Comparison of ENCODE assay signal across 26 mouse cellular contexts in the genomic region with DNA sequence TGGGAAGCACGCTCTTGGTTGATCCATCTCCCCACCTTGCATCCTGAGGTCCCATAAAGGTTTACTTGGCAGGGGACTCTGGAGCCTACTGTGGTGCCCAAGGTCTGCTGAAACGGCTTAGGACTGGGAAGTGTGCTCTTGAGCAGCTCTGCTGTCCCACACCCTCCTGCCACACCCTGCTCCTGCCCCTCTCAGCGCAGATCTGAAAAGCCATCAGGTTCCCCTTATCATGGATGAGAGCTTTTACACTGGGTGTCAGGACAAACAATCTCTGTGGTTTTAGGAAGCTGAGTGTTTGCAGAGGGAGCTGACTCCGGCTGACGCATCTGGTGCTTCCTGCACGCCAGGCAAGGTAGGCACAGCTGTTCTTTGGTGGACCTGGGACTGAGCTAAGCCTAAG. TPM values are rescaled to one million over a fixed set of nuclear protein-coding genes. Genes with fewer than 3 reads are reported as not detected.
DNase-seq lines count a peak whose midpoint lies in the region; ATAC-seq and TF ChIP-seq lines count a peak whose summit lies in the region.
"Had no signal": no experiment of that assay in that cellular context is flagged by ENCODE, and none has a peak within 500 bp of the region (broad histone marks: within the 10 kb centered on the region; RNA-seq: fewer than 3 reads in every experiment).

No protein-coding gene starts in this region.

- no peak for TF ChIP-seq POLR2A in kidney, adult 2 months (IDR thresholded peaks at IDR 0.05; ENCODE audit: low read depth, low read length)

- no peak overlapping the region for H3K4me3 ChIP-seq in stomach, embryonic 15.5 days (replicated peaks)
- no peak overlapping the region for H3K4me3 ChIP-seq in stomach, postnatal 0 days (ENCODE audit: low read depth, low read length)
- H3K4me3 ChIP-seq in liver, embryonic 16.5 days (ENCODE audit: low read depth, low read length) = no peak overlapping the region
- no peak overlapping the region for H3K4me3 ChIP-seq in kidney, adult 2 months (ENCODE audit: insufficient read depth, low read depth, low read length)
- H3K4me3 ChIP-seq in kidney, embryonic 16.5 days (ENCODE audit: low read length) = no peak overlapping the region
- H3K4me3 ChIP-seq: embryonic facial prominence, embryonic 10.5 days; forebrain, embryonic 12.5 days; heart, embryonic 15.5 days; hindbrain, embryonic 13.5 days; limb, embryonic 13.5 days; lung, embryonic 15.5 days; midbrain, embryonic 10.5 days; myocyte had no signal

- ATAC-seq in stomach, embryonic 15.5 days (ENCODE audit: insufficient read depth, low FRiP score, low read depth) = 0 out of 2 replicates have a peak, but pooled peaks have one; percentile 30
- no peak for ATAC-seq in stomach, postnatal 0 days (ENCODE audit: low FRiP score, low TSS enrichment)
- ATAC-seq in liver, embryonic 16.5 days (ENCODE audit: low read depth) = peak; percentile 85
- ATAC-seq in kidney, embryonic 16.5 days (ENCODE audit: low FRiP score, low TSS enrichment) = no peak
- ATAC-seq: inflammation-experienced regulatory T-cells, adult 6 months; midbrain, embryonic 16.5 days had no signal

- H3K4me1 ChIP-seq in stomach, embryonic 15.5 days = peaks cover 6% of the 10 kb centered on the region; the same call in 1 of the 2 replicates
- no peaks in the 10 kb centered on the region for H3K4me1 ChIP-seq in stomach, postnatal 0 days (replicated peaks; ENCODE audit: control insufficient read depth, insufficient read depth)
- H3K4me1 ChIP-seq in liver, embryonic 16.5 days (ENCODE audit: control insufficient read depth, low read depth, low read length) = peaks cover 17% of the 10 kb centered on the region
- no peaks in the 10 kb centered on the region for H3K4me1 ChIP-seq in kidney, adult 2 months (ENCODE audit: control insufficient read depth, insufficient read depth, low read length)
- H3K4me1 ChIP-seq in kidney, embryonic 16.5 days (ENCODE audit: insufficient read depth, low read length) = peaks cover 6% of the 10 kb centered on the region; the same call in 1 of the 2 replicates

- H3K27me3 ChIP-seq in stomach, embryonic 15.5 days (replicated peaks) = no peaks in the 10 kb centered on the region
- no peaks in the 10 kb centered on the region for H3K27me3 ChIP-seq in stomach, postnatal 0 days (ENCODE audit: control insufficient read depth, insufficient read depth, low read length)
- H3K27me3 ChIP-seq in liver, embryonic 16.5 days (ENCODE audit: control insufficient read depth, insufficient read depth, low read depth, low read length) = no peaks in the 10 kb centered on the region
- H3K27me3 ChIP-seq in kidney, adult 2 months (replicated peaks; ENCODE audit: control insufficient read depth, insufficient read depth, low read length) = no peaks in the 10 kb centered on the region
- no peaks in the 10 kb centered on the region for H3K27me3 ChIP-seq in kidney, embryonic 16.5 days (ENCODE audit: insufficient read depth, low read length)
- H3K27me3 ChIP-seq: forebrain, embryonic 12.5 days; heart, embryonic 15.5 days; hindbrain, embryonic 13.5 days; limb, embryonic 13.5 days; lung, embryonic 15.5 days had no signal

- no peak for TF ChIP-seq CTCF in stomach, postnatal 0 days (IDR thresholded peaks at IDR 0.05; ENCODE audit: low read depth)
- no peak for TF ChIP-seq CTCF in kidney, adult 2 months (conservative IDR thresholded peaks at IDR 0.05; ENCODE audit: insufficient read depth, insufficient read length, low read depth, low read length)

- 84% methylated on average over 6 of the region's 6 CpGs for WGBS in stomach, embryonic 15.5 days
- WGBS in stomach, postnatal 0 days = 81% methylated on average over 6 of the region's 6 CpGs
- 45% methylated on average over 6 of the region's 6 CpGs for WGBS in liver, embryonic 16.5 days (ENCODE audit: insufficient replicate concordance)
- 98% methylated on average over 6 of the region's 6 CpGs for WGBS in kidney, adult 2 months
- WGBS in kidney, embryonic 16.5 days = 92% methylated on average over 6 of the region's 6 CpGs

- no peaks in the 10 kb centered on the region for H3K9me3 ChIP-seq in stomach, embryonic 15.5 days
- no peaks in the 10 kb centered on the region for H3K9me3 ChIP-seq in stomach, postnatal 0 days (ENCODE audit: control insufficient read depth, low read length)
- H3K9me3 ChIP-seq in liver, embryonic 16.5 days (replicated peaks; ENCODE audit: control insufficient read depth, low read length) = no peaks in the 10 kb centered on the region
- no peaks in the 10 kb centered on the region for H3K9me3 ChIP-seq in kidney, embryonic 16.5 days (ENCODE audit: low read length)
- H3K9me3 ChIP-seq: embryonic facial prominence, embryonic 10.5 days; forebrain, embryonic 12.5 days; heart, embryonic 15.5 days; hindbrain, embryonic 13.5 days; limb, embryonic 13.5 days; lung, embryonic 15.5 days; midbrain, embryonic 10.5 days had no signal

- no peak for TF ChIP-seq EP300 in stomach, postnatal 0 days (optimal IDR thresholded peaks at IDR 0.05)

- no peak for DNase-seq in stomach, postnatal 0 days (ENCODE audit: low spot score)
- DNase-seq in liver = peak; percentile 58
- DNase-seq in kidney, adult 2 months = no peak
- DNase-seq in gastrocnemius, adult 8-10 months (ENCODE audit: low spot score in 2 of 2) = no peak
- DNase-seq: adrenal gland, postnatal 36 days; cerebellum, adult 11 months; heart, postnatal 36 days; kidney, adult 9 months; kidney, postnatal 36 days; layer of hippocampus, postnatal 36 days; lung, postnatal 4 days; thymus, adult 2 months had no signal

- no peak overlapping the region for H3K9ac ChIP-seq in stomach, embryonic 15.5 days
- H3K9ac ChIP-seq in stomach, postnatal 0 days (ENCODE audit: low read length) = no peak overlapping the region
- H3K9ac ChIP-seq in liver, embryonic 16.5 days (ENCODE audit: low read depth, low read length) = no peak overlapping the region
- H3K9ac ChIP-seq in kidney, embryonic 16.5 days (replicated peaks; ENCODE audit: low read length) = no peak overlapping the region
- H3K9ac ChIP-seq: forebrain, embryonic 12.5 days; heart, embryonic 15.5 days; hindbrain, embryonic 13.5 days; limb, embryonic 13.5 days; lung, embryonic 15.5 days had no signal

- peaks cover 77% of the 10 kb centered on the region for H3K36me3 ChIP-seq in stomach, embryonic 15.5 days
- peaks cover 45% of the 10 kb centered on the region for H3K36me3 ChIP-seq in stomach, postnatal 0 days (ENCODE audit: control insufficient read depth, insufficient read depth, low read length)
- H3K36me3 ChIP-seq in liver, embryonic 16.5 days (ENCODE audit: control insufficient read depth, insufficient read depth) = peaks cover 74% of the 10 kb centered on the region
- H3K36me3 ChIP-seq in kidney, adult 2 months (ENCODE audit: control insufficient read depth, insufficient read depth, low read length) = peaks cover 11% of the 10 kb centered on the region
- H3K36me3 ChIP-seq in kidney, embryonic 16.5 days (ENCODE audit: insufficient read depth, low read length) = peaks cover 91% of the 10 kb centered on the region

- H3K27ac ChIP-seq in stomach, embryonic 15.5 days = no peak overlapping the region
- H3K27ac ChIP-seq in stomach, postnatal 0 days (replicated peaks) = no peak overlapping the region
- H3K27ac ChIP-seq in liver, embryonic 16.5 days (ENCODE audit: low read length) = no peak overlapping the region
- H3K27ac ChIP-seq in kidney, adult 2 months (ENCODE audit: insufficient read depth, low read depth, low read length) = no peak overlapping the region
- no peak overlapping the region for H3K27ac ChIP-seq in kidney, embryonic 16.5 days (ENCODE audit: low read length)
- H3K27ac ChIP-seq: embryonic facial prominence, embryonic 10.5 days; forebrain, embryonic 12.5 days; heart, embryonic 15.5 days; hindbrain, embryonic 13.5 days; limb, embryonic 13.5 days; lung, embryonic 15.5 days; midbrain, embryonic 10.5 days had no signal

- no peak overlapping the region for H3K4me2 ChIP-seq in stomach, embryonic 15.5 days
- no peak overlapping the region for H3K4me2 ChIP-seq in stomach, postnatal 0 days (replicated peaks; ENCODE audit: low read depth)
- peak overlapping the region; percentile 10; the same call in 1 of the 2 replicates for H3K4me2 ChIP-seq in liver, embryonic 16.5 days (ENCODE audit: low read depth, low read length)
- H3K4me2 ChIP-seq in kidney, embryonic 16.5 days (replicated peaks; ENCODE audit: low read depth, low read length) = no peak overlapping the region
- H3K4me2 ChIP-seq: forebrain, embryonic 12.5 days; heart, embryonic 15.5 days; hindbrain, embryonic 13.5 days; limb, embryonic 13.5 days; lung, embryonic 15.5 days had no signal

RNA-seq across cellular contexts. Expression of a gene that starts 7.0 kb away (rescaled TPM):
- 63.0 and 66.1 TPM in 2 replicates for polyA plus RNA-seq in stomach, embryonic 15.5 days (2015; fragmentation: Nextera tagmentation; extraction: Ambion mirVana)
- polyA plus RNA-seq in stomach, postnatal 0 days (2015; fragmentation: Nextera tagmentation; extraction: Ambion mirVana) = 23.5 and 23.6 TPM in 2 replicates
- polyA plus RNA-seq in liver, embryonic 16.5 days (2015; fragmentation: Nextera tagmentation; extraction: Ambion mirVana) = 22.1 and 24.2 TPM in 2 replicates
- polyA plus RNA-seq in kidney, adult 2 months (2012; rRNA removed) = 22.7 and 24.3 TPM in 2 replicates
- total RNA-seq in gastrocnemius, adult 8-10 months (2022) = 10 to 100 TPM; 10.9 to 20.3 (median 15.6) TPM
- polyA plus RNA-seq in kidney, embryonic 16.5 days (2015; fragmentation: Nextera tagmentation; extraction: Ambion mirVana) = 89.5 and 94.4 TPM in 2 replicates

RNA-seq across cellular contexts. Expression of a gene that starts 10.1 kb away (rescaled TPM):
- polyA plus RNA-seq in stomach, embryonic 15.5 days (2015; fragmentation: Nextera tagmentation; extraction: Ambion mirVana) = 46.5 and 48.5 TPM in 2 replicates
- polyA plus RNA-seq in stomach, postnatal 0 days (2015; fragmentation: Nextera tagmentation; extraction: Ambion mirVana) = 34.2 and 40.2 TPM in 2 replicates
- 11.2 and 12.7 TPM in 2 replicates for polyA plus RNA-seq in liver, embryonic 16.5 days (2015; fragmentation: Nextera tagmentation; extraction: Ambion mirVana)
- polyA plus RNA-seq in kidney, adult 2 months (2012; rRNA removed) = 16.2 and 20.8 TPM in 2 replicates
- 10 to 100 TPM; 27.9 to 33.0 (median 30.8) TPM for total RNA-seq in gastrocnemius, adult 8-10 months (2022)
- 64.1 and 71.7 TPM in 2 replicates for polyA plus RNA-seq in kidney, embryonic 16.5 days (2015; fragmentation: Nextera tagmentation; extraction: Ambion mirVana)

RNA-seq across cellular contexts. Expression of a gene that starts 15.0 kb away (rescaled TPM):
- polyA plus RNA-seq in stomach, embryonic 15.5 days (2015; fragmentation: Nextera tagmentation; extraction: Ambion mirVana) = 25.0 and 29.5 TPM in 2 replicates
- 15.8 and 16.1 TPM in 2 replicates for polyA plus RNA-seq in stomach, postnatal 0 days (2015; fragmentation: Nextera tagmentation; extraction: Ambion mirVana)
- polyA plus RNA-seq in liver, embryonic 16.5 days (2015; fragmentation: Nextera tagmentation; extraction: Ambion mirVana) = 7.5 and 8.0 TPM in 2 replicates
- polyA plus RNA-seq in kidney, adult 2 months (2012; rRNA removed) = 66.5 and 67.4 TPM in 2 replicates
- 10 to 100 TPM in 1 of 4 experiments, 1 to 10 TPM in 3; 7.3 to 11.4 (median 8.7) TPM for total RNA-seq in gastrocnemius, adult 8-10 months (2022)
- 34.8 and 38.2 TPM in 2 replicates for polyA plus RNA-seq in kidney, embryonic 16.5 days (2015; fragmentation: Nextera tagmentation; extraction: Ambion mirVana)

RNA-seq across cellular contexts. Expression of a gene that starts 19.8 kb away (rescaled TPM):
- 1.7 and 2.4 TPM in 2 replicates for polyA plus RNA-seq in stomach, embryonic 15.5 days (2015; fragmentation: Nextera tagmentation; extraction: Ambion mirVana)
- 0.65 and 0.75 TPM in 2 replicates for polyA plus RNA-seq in stomach, postnatal 0 days (2015; fragmentation: Nextera tagmentation; extraction: Ambion mirVana)
- polyA plus RNA-seq in liver, embryonic 16.5 days (2015; fragmentation: Nextera tagmentation; extraction: Ambion mirVana) = 0.46 and 0.91 TPM in 2 replicates
- polyA plus RNA-seq in kidney, adult 2 months (2012; rRNA removed) = 2.2 and 3.7 TPM in 2 replicates
- 1 to 10 TPM in 3 of 4 experiments, under 1 TPM in 1; 0.46 to 1.2 (median 1.1) TPM for total RNA-seq in gastrocnemius, adult 8-10 months (2022)
- polyA plus RNA-seq in kidney, embryonic 16.5 days (2015; fragmentation: Nextera tagmentation; extraction: Ambion mirVana) = 2.6 and 3.2 TPM in 2 replicates
- total RNA-seq: common myeloid progenitor, adult 5-6 weeks had no signal

RNA-seq across cellular contexts. Expression of a gene that starts 33.4 kb away (rescaled TPM):
- polyA plus RNA-seq in stomach, embryonic 15.5 days (2015; fragmentation: Nextera tagmentation; extraction: Ambion mirVana) = 194 and 200 TPM in 2 replicates
- polyA plus RNA-seq in stomach, postnatal 0 days (2015; fragmentation: Nextera tagmentation; extraction: Ambion mirVana) = 168 and 169 TPM in 2 replicates
- 104 and 106 TPM in 2 replicates for polyA plus RNA-seq in liver, embryonic 16.5 days (2015; fragmentation: Nextera tagmentation; extraction: Ambion mirVana)
- 160 and 162 TPM in 2 replicates for polyA plus RNA-seq in kidney, adult 2 months (2012; rRNA removed)
- total RNA-seq in gastrocnemius, adult 8-10 months (2022) = 10 to 100 TPM; 25.9 to 37.5 (median 29.7) TPM
- 216 and 221 TPM in 2 replicates for polyA plus RNA-seq in kidney, embryonic 16.5 days (2015; fragmentation: Nextera tagmentation; extraction: Ambion mirVana)

Comparison
In these comparisons a context has a peak if more than half of its experiments do, and no peak if none do; other contexts are left out.
1. ATAC-seq: peak in stomach, embryonic 15.5 days (single experiment) and liver, embryonic 16.5 days (single experiment); none in stomach, postnatal 0 days (single experiment) and kidney, embryonic 16.5 days (single experiment).